Mouse (Mus musculus): Measurements from ENCODE around the gene Tmprss13. TPM values are rescaled to one million over a fixed set of nuclear protein-coding genes. Genes with fewer than 3 reads are reported as not detected.

Tmprss13 gene
- polyA plus RNA-seq, 1 experiment from 2014 or later, result 0.12 TPM

- Histone ChIP-seq H3K27ac (no peak overlapping the region), H3K4me1 (replicated peaks) (0 out of 2 replicates have a peak, but pooled peaks cover 9% of the 10 kb centered on the region), H3K4me3 (no peak overlapping the region), H3K27me3 (ENCODE audit: insufficient read depth, poor library complexity, severe bottlenecking) (no peaks in the 10 kb centered on the region), H3K36me3 (no peaks in the 10 kb centered on the region), H3K9me3 (no peaks in the 10 kb centered on the region)
- DNase-seq (ENCODE audit: low spot score), result no peak
- 79% methylated on average over 6 of the region's 6 CpGs for WGBS
These were observed 27.4 kb downstream of the Tmprss13 start for GRCm38 (mm10) chr9:45346276-45346675.

GRCm38 (mm10) chr9:45348560-45348959 is 29.7 kb downstream of the Tmprss13 start:
- Histone ChIP-seq H3K4me1 (replicated peaks) (0 out of 2 replicates have a peak, but pooled peaks cover 9% of the 10 kb centered on the region), H3K36me3 (no peaks in the 10 kb centered on the region), H3K27me3 (ENCODE audit: insufficient read depth, poor library complexity, severe bottlenecking) (no peaks in the 10 kb centered on the region), H3K27ac (no peak overlapping the region), H3K4me3 (no peak overlapping the region), H3K9me3 (no peaks in the 10 kb centered on the region)
- no peak for DNase-seq (ENCODE audit: low spot score)
- 81% methylated on average over 6 of the region's 6 CpGs for WGBS

- Histone ChIP-seq H3K4me3 (no peak overlapping the region), H3K9me3 (no peaks in the 10 kb centered on the region), H3K4me1 (replicated peaks) (0 out of 2 replicates have a peak, but pooled peaks cover 9% of the 10 kb centered on the region), H3K27me3 (ENCODE audit: insufficient read depth, poor library complexity, severe bottlenecking) (no peaks in the 10 kb centered on the region), H3K36me3 (no peaks in the 10 kb centered on the region), H3K27ac (0 out of 2 replicates have a peak overlapping the region, but pooled peaks have one; percentile 12)
- no peak for DNase-seq (ENCODE audit: low spot score)
- WGBS, result 23% methylated on average over 4 of the region's 4 CpGs
These were observed 30.3 kb downstream of the Tmprss13 start for GRCm38 (mm10) chr9:45349181-45349580.

GRCm38 (mm10) chr9:45349851-45350250 is 31.0 kb downstream of the Tmprss13 start:
- Histone ChIP-seq H3K9me3 (no peaks in the 10 kb centered on the region), H3K27me3 (ENCODE audit: insufficient read depth, poor library complexity, severe bottlenecking) (no peaks in the 10 kb centered on the region), H3K36me3 (no peaks in the 10 kb centered on the region), H3K4me3 (no peak overlapping the region), H3K4me1 (replicated peaks) (0 out of 2 replicates have a peak, but pooled peaks cover 9% of the 10 kb centered on the region), H3K27ac (no peak overlapping the region)
- DNase-seq (ENCODE audit: low spot score), result no peak
- WGBS, result 47% methylated on average over 5 of the region's 5 CpGs

GRCm38 (mm10) chr9:45355192-45355591 is 36.3 kb downstream of the Tmprss13 start:
- H3K9me3 ChIP-seq, result no peaks in the 10 kb centered on the region
- H3K27ac ChIP-seq, result no peak overlapping the region
- 85% methylated on average over 2 of the region's 2 CpGs for WGBS
- no peaks in the 10 kb centered on the region for H3K4me1 ChIP-seq (replicated peaks)
- H3K27me3 ChIP-seq (ENCODE audit: insufficient read depth, poor library complexity, severe bottlenecking), result no peaks in the 10 kb centered on the region
- no peak for DNase-seq (ENCODE audit: low spot score)
- H3K36me3 ChIP-seq, result no peaks in the 10 kb centered on the region
- no peak overlapping the region for H3K4me3 ChIP-seq

- 80% methylated on average over 7 of the region's 7 CpGs for WGBS
- no peaks in the 10 kb centered on the region for H3K27me3 ChIP-seq (ENCODE audit: insufficient read depth, poor library complexity, severe bottlenecking)
- H3K36me3 ChIP-seq, result no peaks in the 10 kb centered on the region
- H3K9me3 ChIP-seq, result no peaks in the 10 kb centered on the region
- H3K27ac ChIP-seq, result no peak overlapping the region
- DNase-seq (ENCODE audit: low spot score), result no peak
- H3K4me1 ChIP-seq (replicated peaks), result no peaks in the 10 kb centered on the region
- H3K4me3 ChIP-seq, result no peak overlapping the region
These were observed 39.5 kb downstream of the Tmprss13 start for GRCm38 (mm10) chr9:45358356-45358755.

- Histone ChIP-seq H3K4me1 (replicated peaks) (peaks cover 9% of the 10 kb centered on the region; the same call in 1 of the 2 replicates), H3K36me3 (no peaks in the 10 kb centered on the region), H3K27ac (no peak overlapping the region), H3K4me3 (no peak overlapping the region), H3K9me3 (no peaks in the 10 kb centered on the region), H3K27me3 (ENCODE audit: insufficient read depth, poor library complexity, severe bottlenecking) (0 out of 2 replicates have a peak, but pooled peaks cover 4% of the 10 kb centered on the region)
- DNase-seq (ENCODE audit: low spot score), result no peak
- WGBS, result 38% methylated on average over 2 of the region's 2 CpGs
These were observed 43.2 kb downstream of the Tmprss13 start for GRCm38 (mm10) chr9:45362051-45362461.

- Histone ChIP-seq H3K27ac (no peak overlapping the region), H3K27me3 (ENCODE audit: insufficient read depth, poor library complexity, severe bottlenecking) (peaks cover 14% of the 10 kb centered on the region), H3K9me3 (no peaks in the 10 kb centered on the region), H3K36me3 (no peaks in the 10 kb centered on the region), H3K4me3 (no peak overlapping the region), H3K4me1 (replicated peaks) (peaks cover 9% of the 10 kb centered on the region)
- no peak for DNase-seq (ENCODE audit: low spot score)
- 51% methylated on average over 7 of the region's 7 CpGs for WGBS
These were observed 44.8 kb downstream of the Tmprss13 start for GRCm38 (mm10) chr9:45363639-45364214.

- peaks cover 22% of the 10 kb centered on the region for H3K27me3 ChIP-seq (ENCODE audit: insufficient read depth, poor library complexity, severe bottlenecking)
- H3K27ac ChIP-seq, result no peak overlapping the region
- peaks cover 3% of the 10 kb centered on the region; the same call in 1 of the 2 replicates for H3K36me3 ChIP-seq
- WGBS, result 68% methylated on average over 8 of the region's 8 CpGs
- no peaks in the 10 kb centered on the region for H3K9me3 ChIP-seq
- no peak for DNase-seq (ENCODE audit: low spot score)
- H3K4me3 ChIP-seq, result no peak overlapping the region
- H3K4me1 ChIP-seq (replicated peaks), result peaks cover 43% of the 10 kb centered on the region
These were observed 48.8 kb downstream of the Tmprss13 start for GRCm38 (mm10) chr9:45367716-45368115.

- peaks cover 9% of the 10 kb centered on the region; the same call in 1 of the 2 replicates for H3K36me3 ChIP-seq
- H3K27ac ChIP-seq, result no peak overlapping the region
- H3K27me3 ChIP-seq (ENCODE audit: insufficient read depth, poor library complexity, severe bottlenecking), result peaks cover 22% of the 10 kb centered on the region
- H3K9me3 ChIP-seq, result no peaks in the 10 kb centered on the region
- H3K4me3 ChIP-seq, result no peak overlapping the region
- no peak for DNase-seq (ENCODE audit: low spot score)
- H3K4me1 ChIP-seq (replicated peaks), result peaks cover 50% of the 10 kb centered on the region
- WGBS, result 66% methylated on average over 5 of the region's 5 CpGs
These were observed 49.5 kb downstream of the Tmprss13 start for GRCm38 (mm10) chr9:45368341-45368901.

- Histone ChIP-seq H3K4me3 (peak within 1 kb of the TSS; percentile 82), H3K36me3 (peaks cover 26% of the 10 kb centered on the region), H3K27ac (peak within 1 kb of the TSS; percentile 93), H3K4me1 (replicated peaks) (peaks cover 49% of the 10 kb centered on the region), H3K9me3 (no peaks in the 10 kb centered on the region), H3K27me3 (ENCODE audit: insufficient read depth, poor library complexity, severe bottlenecking) (peaks cover 22% of the 10 kb centered on the region)
- DNase-seq (ENCODE audit: low spot score), result peak; percentile 84
- under 1% methylated on average over 28 of the region's 28 CpGs for WGBS
These were observed 51.2 kb downstream of the Tmprss13 start, which contains the start of gene Fxyd6 for GRCm38 (mm10) chr9:45370117-45370561. Gene Fxyd6 (plus strand): TSS chr9:45370185.

GRCm38 (mm10) chr9:45370616-45371336 is 51.9 kb downstream of the Tmprss13 start:
- Histone ChIP-seq H3K4me3 (peak overlapping the region; percentile 82), H3K9me3 (no peaks in the 10 kb centered on the region), H3K27ac (peak overlapping the region; percentile 93), H3K4me1 (replicated peaks) (peaks cover 49% of the 10 kb centered on the region), H3K27me3 (ENCODE audit: insufficient read depth, poor library complexity, severe bottlenecking) (peaks cover 22% of the 10 kb centered on the region), H3K36me3 (peaks cover 32% of the 10 kb centered on the region)
- 4% methylated on average over 25 of the region's 25 CpGs for WGBS
- no peak for DNase-seq (ENCODE audit: low spot score)

- 12% methylated on average over 2 of the region's 2 CpGs for WGBS
- Histone ChIP-seq H3K4me1 (replicated peaks) (peaks cover 45% of the 10 kb centered on the region), H3K36me3 (peaks cover 38% of the 10 kb centered on the region), H3K27ac (peak overlapping the region; percentile 93), H3K27me3 (ENCODE audit: insufficient read depth, poor library complexity, severe bottlenecking) (peaks cover 22% of the 10 kb centered on the region), H3K4me3 (peak overlapping the region; percentile 82), H3K9me3 (no peaks in the 10 kb centered on the region)
- peak; percentile 43 for DNase-seq (ENCODE audit: low spot score)
These were observed 52.4 kb downstream of the Tmprss13 start for GRCm38 (mm10) chr9:45371337-45371707.
